Mouse (Mus musculus) gastrocnemius, adult 2 months (tissue): ENCODE data around the gene Aldh3a2. TPM values are rescaled to one million over a fixed set of nuclear protein-coding genes. Genes with fewer than 3 reads are reported as not detected.

Source experiments
- DNase-seq: peaks from one replicate; pipeline ENCODE4 v3.0.0; 2022
- H3K27ac ChIP-seq: fragments of 200-600 bp; 2 replicates; pipeline ENCODE4 v1.8.1; 2022; ENCODE audit warnings: mild to moderate bottlenecking
- H3K4me3 ChIP-seq: fragments of 200-600 bp; 2 replicates; pipeline ENCODE4 v1.8.1; 2022; ENCODE audit warnings: mild to moderate bottlenecking, moderate library complexity
- CTCF ChIP-seq: fragments of 200-600 bp; IDR thresholded peaks from 2 replicates; pipeline ENCODE4 v1.8.1; 2022; ENCODE audit warnings: antibody characterized with exemption, mild to moderate bottlenecking, moderate library complexity
- intact Hi-C: fragments of 180-260 bp; cut with DNase I; formaldehyde crosslinking; loops from one replicate; pipeline ENCODE4 v1.15.1; 2025
- total RNA-seq, 2 experiments: library from RNA; stranded (reverse); gene quantifications; 2 replicates each; pipeline ENCODE4 v1.2.3; 2021

The Aldh3a2 gene
- total RNA-seq, 2 experiments from 2014 or later: 12.0 to 13.0 TPM

DNA sequence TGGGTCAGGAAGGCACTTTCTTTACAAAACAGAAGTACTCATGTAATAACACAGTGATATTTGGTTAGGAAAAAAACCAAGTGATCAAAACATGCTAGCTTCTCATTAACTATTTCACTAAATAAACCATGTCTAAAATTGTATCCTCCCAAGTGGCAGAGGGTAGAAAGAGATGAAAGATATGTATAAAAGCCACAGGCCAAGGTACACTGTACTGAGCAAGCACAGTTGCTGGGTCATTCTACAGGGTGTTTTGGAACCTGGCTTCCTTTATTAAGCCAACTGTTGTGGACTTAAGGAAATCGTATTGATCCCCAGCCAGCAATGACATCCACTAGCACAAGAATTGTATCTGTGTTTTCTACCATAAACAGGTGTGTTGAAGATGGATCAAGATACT lies 3.4 kb downstream of the Aldh3a2 start:
- no peak for DNase-seq
- Histone ChIP-seq H3K27ac (no peak overlapping the region), H3K4me3 (no peak overlapping the region)
- intact Hi-C loops: no loop called here
- TF ChIP-seq CTCF: no peak

DNA sequence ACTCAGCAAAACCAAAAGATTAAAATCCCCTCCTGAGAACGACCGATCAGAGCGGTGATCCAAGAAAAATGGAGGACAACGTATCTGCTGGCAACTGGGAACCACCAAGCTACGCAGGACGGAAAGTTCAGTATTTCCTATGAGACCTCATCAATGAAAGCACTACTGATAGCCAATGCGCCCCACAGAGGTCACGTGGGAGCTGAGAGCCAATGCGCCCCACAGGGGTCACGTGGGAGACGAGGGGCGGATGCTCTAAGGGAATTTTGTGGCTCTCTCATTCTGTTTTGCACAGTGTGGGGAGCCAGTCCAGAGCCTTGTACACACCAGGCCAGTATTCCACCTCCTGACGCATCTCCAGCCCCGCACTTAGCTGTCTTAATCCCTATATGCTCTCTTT lies 4.7 kb downstream of the Aldh3a2 start:
- Histone ChIP-seq H3K27ac (no peak overlapping the region), H3K4me3 (no peak overlapping the region)
- intact Hi-C loops: no loop called here
- TF ChIP-seq CTCF: no peak
- DNase-seq: no peak

GRCm38 (mm10) chr11:61259106-61259505 lies 8.2 kb downstream of the Aldh3a2 start:
- intact Hi-C loops: no loop called here
- H3K27ac ChIP-seq: no peak overlapping the region
- TF ChIP-seq CTCF: no peak
- no peak for DNase-seq
- H3K4me3 ChIP-seq: no peak overlapping the region

- intact Hi-C loops: no loop called here
- TF ChIP-seq CTCF: no peak
- no peak for DNase-seq
- Histone ChIP-seq H3K4me3 (no peak overlapping the region), H3K27ac (no peak overlapping the region)
These were observed 14.5 kb downstream of the Aldh3a2 start for GRCm38 (mm10) chr11:61252807-61253206.

DNA sequence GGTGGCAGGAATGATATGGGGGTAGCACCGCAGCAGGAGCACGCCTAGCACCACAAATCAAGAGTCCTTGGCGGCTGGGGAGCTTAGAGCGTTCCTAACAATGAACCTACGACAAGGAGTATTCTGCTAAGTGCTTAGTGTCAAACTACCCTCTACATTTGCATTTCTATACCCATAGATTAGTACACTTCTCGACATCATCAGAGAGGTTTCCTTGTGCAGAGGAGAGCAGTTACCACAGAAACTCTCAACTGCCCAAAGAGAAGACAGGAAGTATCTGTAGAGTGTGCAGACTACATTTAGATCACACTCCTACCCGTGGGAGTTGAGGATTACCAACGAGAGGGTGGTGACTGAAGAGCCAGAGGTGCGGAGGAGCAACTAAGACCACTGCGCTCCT lies 15.5 kb downstream of the Aldh3a2 start:
- TF ChIP-seq CTCF: no peak
- intact Hi-C loops: no loop called here

DNA sequence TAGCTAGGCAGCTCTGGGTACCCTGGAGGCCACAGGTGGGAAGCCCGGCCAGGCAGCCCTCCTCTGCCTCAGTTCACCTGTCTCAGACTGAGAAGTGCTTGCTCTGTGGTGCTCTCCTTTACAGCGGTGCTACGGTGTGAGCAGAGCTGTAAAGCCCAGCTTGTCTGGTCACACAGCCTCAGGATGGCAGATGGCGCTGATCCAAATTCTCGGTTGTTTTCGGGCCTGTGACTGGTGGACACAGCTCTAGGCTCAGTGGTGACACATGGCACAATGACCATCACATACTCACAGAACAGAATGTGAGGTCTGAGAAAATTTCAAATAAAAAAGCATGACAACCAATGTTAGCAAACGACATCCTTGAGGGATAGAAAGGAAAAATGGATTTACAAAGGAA lies 22.9 kb downstream of the Aldh3a2 start:
- no peak for DNase-seq
- H3K27ac ChIP-seq: no peak overlapping the region
- TF ChIP-seq CTCF: no peak
- H3K4me3 ChIP-seq: no peak overlapping the region
- intact Hi-C loops: no loop called here

More for the DNA sequence above, 15.5 kb downstream of the Aldh3a2 start:
- no peak overlapping the region for H3K27ac ChIP-seq
- H3K4me3 ChIP-seq: no peak overlapping the region
- no peak for DNase-seq

- H3K27ac ChIP-seq: no peak overlapping the region
- intact Hi-C loops: no loop called here
- no peak for TF ChIP-seq CTCF
- H3K4me3 ChIP-seq: no peak overlapping the region
- no peak for DNase-seq
These were observed 31.2 kb downstream of the Aldh3a2 start for GRCm38 (mm10) chr11:61236015-61236414.

GRCm38 (mm10) chr11:61234174-61234573 lies 33.1 kb downstream of the Aldh3a2 start:
- TF ChIP-seq CTCF: no peak
- Histone ChIP-seq H3K4me3 (no peak overlapping the region), H3K27ac (no peak overlapping the region)
- no peak for DNase-seq
- intact Hi-C loops: no loop called here

DNA sequence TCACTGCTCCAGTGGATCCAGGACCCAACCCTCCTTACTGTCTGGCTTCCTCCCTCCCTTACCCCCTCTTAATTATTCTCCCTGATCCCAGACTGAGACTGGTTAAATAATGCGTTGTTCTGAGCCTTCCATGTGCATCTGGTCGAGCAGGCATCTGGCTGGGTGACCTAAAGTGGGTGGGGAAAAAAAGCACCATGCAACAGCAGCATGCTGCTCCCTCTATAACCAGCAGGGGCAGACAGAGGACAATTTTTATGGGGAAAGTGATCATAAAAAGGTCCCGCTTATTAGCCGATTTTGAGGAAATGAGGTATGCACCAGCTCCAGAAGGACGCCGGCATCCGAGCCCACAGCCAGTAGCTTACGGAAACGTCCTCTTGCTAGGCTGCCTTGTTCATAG lies 35.9 kb downstream of the Aldh3a2 start:
- Histone ChIP-seq H3K27ac (peak overlapping the region; percentile 54), H3K4me3 (peak overlapping the region; percentile 48)
- peak; percentile 67 for DNase-seq
- TF ChIP-seq CTCF: peak; percentile 83
- intact Hi-C loops: no loop called here

GRCm38 (mm10) chr11:61228406-61228805 lies 38.9 kb downstream of the Aldh3a2 start:
- no peak for TF ChIP-seq CTCF
- intact Hi-C loops: no loop called here
- Histone ChIP-seq H3K27ac (no peak overlapping the region), H3K4me3 (no peak overlapping the region)
- no peak for DNase-seq

- TF ChIP-seq CTCF: no peak
- intact Hi-C loops: no loop called here
- DNase-seq: no peak
- no peak overlapping the region for H3K4me3 ChIP-seq
- no peak overlapping the region for H3K27ac ChIP-seq
These were observed 39.4 kb downstream of the Aldh3a2 start for GRCm38 (mm10) chr11:61227816-61228215.

DNA sequence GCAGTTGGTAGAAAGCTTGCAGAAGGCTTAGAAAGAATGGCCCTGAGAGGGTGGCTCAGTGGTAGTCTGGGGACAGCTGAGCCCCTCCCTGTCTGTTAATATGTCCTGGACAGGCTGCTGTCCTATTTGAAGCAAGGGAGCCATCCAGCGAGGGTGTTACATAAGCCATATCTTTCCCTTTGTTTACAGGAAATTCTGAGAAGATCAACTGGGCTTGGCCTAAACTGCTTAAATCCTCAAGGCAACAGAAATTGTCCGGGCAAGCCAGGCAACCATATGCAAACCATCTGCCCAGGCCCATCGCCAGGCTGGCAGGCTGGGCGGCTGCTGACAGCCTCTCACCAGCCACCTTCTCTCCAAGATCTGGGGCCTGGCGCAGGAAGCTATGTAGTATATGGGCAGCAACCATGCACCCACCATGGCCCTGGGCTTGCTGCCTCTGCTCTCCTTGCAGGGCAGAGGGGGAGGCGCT lies 41.3 kb downstream of the Aldh3a2 start:
- intact Hi-C loops: no loop called here

GRCm38 (mm10) chr11:61225511-61225910 lies 41.8 kb downstream of the Aldh3a2 start:
- DNase-seq: no peak
- no peak overlapping the region for H3K4me3 ChIP-seq
- intact Hi-C loops: no loop called here
- TF ChIP-seq CTCF: no peak
- peak overlapping the region; percentile 55; the same call in 1 of the 2 replicates for H3K27ac ChIP-seq

More for the DNA sequence above, 41.3 kb downstream of the Aldh3a2 start:
- Histone ChIP-seq H3K4me3 (no peak overlapping the region), H3K27ac (peak overlapping the region; percentile 55)
- DNase-seq: peak; percentile 56
- TF ChIP-seq CTCF: no peak

DNA sequence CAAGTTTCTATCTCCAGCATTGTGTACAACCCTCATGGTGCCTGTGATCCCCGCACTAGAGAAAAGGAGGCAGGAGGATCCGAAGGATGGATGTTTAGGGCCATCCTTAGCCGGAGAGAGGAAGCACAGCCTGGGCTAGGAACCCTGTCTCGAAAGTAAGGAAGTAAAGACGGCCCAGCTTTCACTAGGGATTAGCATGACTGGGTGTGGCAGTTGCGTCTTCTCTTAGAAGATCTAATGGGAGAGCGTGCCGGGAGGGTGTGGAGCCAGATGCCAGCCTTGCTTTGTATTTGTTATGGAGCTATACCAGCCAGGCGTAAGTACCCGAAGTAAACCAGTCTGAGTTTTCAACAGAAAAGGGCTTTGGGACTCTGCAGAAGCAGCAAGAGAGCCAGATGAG lies 42.4 kb downstream of the Aldh3a2 start:
- H3K27ac ChIP-seq: no peak overlapping the region
- TF ChIP-seq CTCF: no peak
- DNase-seq: no peak
- intact Hi-C loops: no loop called here
- H3K4me3 ChIP-seq: no peak overlapping the region

- intact Hi-C loops: no loop called here
- DNase-seq: no peak
- H3K27ac ChIP-seq: no peak overlapping the region
- no peak for TF ChIP-seq CTCF
- no peak overlapping the region for H3K4me3 ChIP-seq
These were observed 43.0 kb downstream of the Aldh3a2 start for GRCm38 (mm10) chr11:61224234-61224744.
